Mouse (Mus musculus): ENCODE data around the gene Dnah1. TPM values are rescaled to one million over a fixed set of nuclear protein-coding genes. Genes with fewer than 3 reads are reported as not detected.
A peak's percentile ranks its signal among the peaks of the same experiment; 100 is the strongest.

The Dnah1 gene
- total and polyA plus RNA-seq, 3 experiments = 0.04 to 0.11 TPM; not detected in 1

DNA sequence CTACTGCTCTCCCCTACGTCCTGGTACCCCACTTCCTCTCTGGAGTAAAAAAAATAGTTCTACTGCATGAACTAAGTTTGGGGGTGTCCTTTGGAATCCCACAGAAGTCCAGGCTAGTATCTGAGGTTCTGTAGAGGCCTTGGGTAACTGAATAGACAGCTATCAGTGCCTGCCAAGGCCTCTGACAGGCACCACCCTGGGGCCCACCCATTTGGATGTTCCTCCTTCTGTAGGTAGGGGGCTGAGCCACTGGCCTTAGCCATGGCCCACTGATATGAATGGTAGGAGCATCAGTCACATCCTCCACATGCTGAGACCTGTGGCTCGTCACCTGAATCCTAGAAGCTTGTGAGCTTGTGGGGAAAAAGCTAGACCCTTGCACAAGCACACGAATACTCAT is 5.9 kb downstream of the Dnah1 start:
- no peaks in the 10 kb centered on the region for H3K9me3 ChIP-seq (replicated peaks; ENCODE audit: insufficient read depth, low read length)
- peak in 1 of 2 experiments; percentile 19; a peak in 1 of 4 replicates for TF ChIP-seq EP300 (IDR thresholded peaks at IDR 0.05; ENCODE audit: low read depth in 1 of 2, low read length in 2 of 2)
- TF ChIP-seq TBP (IDR thresholded peaks at IDR 0.05; ENCODE audit: low read depth, low read length) = no peak
- H3K36me3 ChIP-seq (ENCODE audit: control insufficient read depth in 1 of 2, insufficient read depth in 2 of 2, low read length in 2 of 2) = peaks cover 0 to 3% of the 10 kb centered on the region in 2 experiments; a peak in 1 of 4 replicates
- no peak overlapping the region for H3K4me3 ChIP-seq (ENCODE audit: control insufficient read depth in 1 of 2, insufficient read depth in 1 of 2, low read depth in 2 of 2, low read length in 2 of 2)
- DNase-seq (ENCODE audit: low read depth, low spot score) = peak; percentile 38
- no peaks in the 10 kb centered on the region for H3K27me3 ChIP-seq (ENCODE audit: control insufficient read depth in 1 of 2, insufficient read depth in 2 of 2, low read length in 2 of 2)
- no peak overlapping the region for H3K27ac ChIP-seq (ENCODE audit: control insufficient read depth, low read depth, low read length)
- H3K9ac ChIP-seq (ENCODE audit: control insufficient read depth, low read depth, low read length, poor library complexity, severe bottlenecking) = no peak overlapping the region
- no peaks in the 10 kb centered on the region for H3K79me2 ChIP-seq (ENCODE audit: control insufficient read depth, insufficient read depth, low read length, poor library complexity)
- H3K4me1 ChIP-seq (ENCODE audit: control insufficient read depth in 1 of 2, insufficient read depth in 2 of 2, low read length in 2 of 2) = peaks cover 0 to 10% of the 10 kb centered on the region in 2 experiments; a peak in 1 of 4 replicates

DNA sequence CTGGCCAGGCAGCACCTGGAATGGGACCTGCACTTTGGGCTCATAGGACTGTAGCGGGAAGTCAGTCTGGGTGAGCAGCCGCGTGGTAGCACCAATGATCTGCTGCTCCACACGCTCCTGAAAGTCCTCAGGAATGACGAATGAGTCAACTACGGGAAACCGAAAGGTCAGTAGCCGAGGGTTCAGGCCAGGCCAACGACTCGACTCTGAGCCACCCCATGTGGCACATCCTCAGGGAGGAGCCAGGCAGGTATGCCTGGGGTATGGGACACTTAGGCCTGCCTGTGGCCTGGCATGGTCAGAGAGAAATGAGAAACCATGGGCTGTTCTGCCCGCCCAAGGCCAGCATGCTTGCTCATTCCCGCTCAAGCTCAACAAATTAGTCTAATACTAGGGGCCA is 7.1 kb downstream of the Dnah1 start:
- no peak overlapping the region for H3K27ac ChIP-seq (ENCODE audit: control insufficient read depth, low read depth, low read length)
- no peak for DNase-seq (ENCODE audit: low read depth, low spot score)
- TF ChIP-seq KAT2A (conservative IDR thresholded peaks at IDR 0.05; ENCODE audit: low read depth, low read length) (no peak), NELFE (IDR thresholded peaks at IDR 0.05; ENCODE audit: low read depth, low read length) (no peak), HCFC1 (IDR thresholded peaks at IDR 0.05; ENCODE audit: low read depth, low read length) (no peak), TCF12 (IDR thresholded peaks at IDR 0.05; ENCODE audit: low read depth, low read length) (no peak), TAL1 (IDR thresholded peaks at IDR 0.05; ENCODE audit: low read length) (no peak), GABPA (IDR thresholded peaks at IDR 0.05; ENCODE audit: low read depth, low read length) (no peak), MYB (IDR thresholded peaks at IDR 0.05; ENCODE audit: low read depth, low read length) (no peak), ZMIZ1 (IDR thresholded peaks at IDR 0.05; ENCODE audit: low read depth, low read length) (no peak), SMC3 (IDR thresholded peaks at IDR 0.05; ENCODE audit: low read depth, low read length) (no peak), CHD2 (IDR thresholded peaks at IDR 0.05; ENCODE audit: low read length) (no peak), MAFK (IDR thresholded peaks at IDR 0.05; ENCODE audit: borderline replicate concordance, low read depth, low read length) (no peak)
- no peak overlapping the region for H3K9ac ChIP-seq (ENCODE audit: control insufficient read depth, low read depth, low read length, poor library complexity, severe bottlenecking)
- no peaks in the 10 kb centered on the region for H3K27me3 ChIP-seq (ENCODE audit: control insufficient read depth in 1 of 2, insufficient read depth in 2 of 2, low read length in 2 of 2)
- no peak overlapping the region for H3K4me3 ChIP-seq (ENCODE audit: control insufficient read depth in 1 of 2, insufficient read depth in 1 of 2, low read depth in 2 of 2, low read length in 2 of 2)
- 0 out of 4 replicates have a peak, but pooled peaks cover 0 to 10% of the 10 kb centered on the region in 2 experiments for H3K4me1 ChIP-seq (ENCODE audit: control insufficient read depth in 1 of 2, insufficient read depth in 2 of 2, low read length in 2 of 2)
- peaks cover 0 to 3% of the 10 kb centered on the region in 2 experiments; a peak in 1 of 4 replicates for H3K36me3 ChIP-seq (ENCODE audit: control insufficient read depth in 1 of 2, insufficient read depth in 2 of 2, low read length in 2 of 2)
- no peaks in the 10 kb centered on the region for H3K79me2 ChIP-seq (ENCODE audit: control insufficient read depth, insufficient read depth, low read length, poor library complexity)
- no peaks in the 10 kb centered on the region for H3K9me3 ChIP-seq (replicated peaks; ENCODE audit: insufficient read depth, low read length)

DNA sequence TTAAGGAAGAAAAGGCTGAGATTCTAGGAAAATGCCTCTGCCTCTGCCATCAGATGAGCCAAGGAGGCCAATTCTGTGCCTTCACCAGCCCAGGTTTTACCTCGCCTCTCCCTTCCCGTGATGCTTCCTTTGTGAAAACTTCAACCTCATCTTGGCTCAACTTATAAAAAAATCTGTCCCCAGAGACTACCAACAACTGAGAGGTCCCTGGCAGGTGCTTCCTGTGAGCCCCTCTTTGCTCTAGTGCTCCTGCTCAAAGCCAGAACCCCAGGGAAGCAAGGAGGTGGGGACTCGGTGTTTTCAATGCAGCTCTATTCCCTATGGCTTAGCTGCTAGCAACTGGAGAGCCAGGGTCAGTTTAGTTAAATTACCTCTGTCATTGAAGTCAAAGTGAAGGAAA is 10.5 kb downstream of the Dnah1 start:
- Histone ChIP-seq H3K9me3 (replicated peaks; ENCODE audit: insufficient read depth, low read length) (no peaks in the 10 kb centered on the region), H3K79me2 (ENCODE audit: control insufficient read depth, insufficient read depth, low read length, poor library complexity) (no peaks in the 10 kb centered on the region), H3K4me1 (ENCODE audit: control insufficient read depth in 1 of 2, insufficient read depth in 2 of 2, low read length in 2 of 2) (0 out of 4 replicates have a peak, but pooled peaks cover 0 to 10% of the 10 kb centered on the region in 2 experiments), H3K4me3 (ENCODE audit: control insufficient read depth in 1 of 2, insufficient read depth in 1 of 2, low read depth in 2 of 2, low read length in 2 of 2) (no peak overlapping the region), H3K27ac (ENCODE audit: control insufficient read depth, low read depth, low read length) (no peak overlapping the region), H3K9ac (ENCODE audit: control insufficient read depth, low read depth, low read length, poor library complexity, severe bottlenecking) (no peak overlapping the region), H3K36me3 (ENCODE audit: control insufficient read depth in 1 of 2, insufficient read depth in 2 of 2, low read length in 2 of 2) (peaks cover 0 to 3% of the 10 kb centered on the region in 2 experiments; a peak in 1 of 4 replicates), H3K27me3 (ENCODE audit: control insufficient read depth in 1 of 2, insufficient read depth in 2 of 2, low read length in 2 of 2) (no peaks in the 10 kb centered on the region)
- TF ChIP-seq POLR2AphosphoS5 (IDR thresholded peaks at IDR 0.05; ENCODE audit: borderline replicate concordance, low read depth, low read length) = no peak
- no peak for TF ChIP-seq ZKSCAN1 (IDR thresholded peaks at IDR 0.05; ENCODE audit: low read depth, low read length)
- no peak for TF ChIP-seq MEF2A (IDR thresholded peaks at IDR 0.05; ENCODE audit: extremely low read depth, insufficient replicate concordance, low read depth, low read length, poor library complexity, severe bottlenecking)
- no peak for TF ChIP-seq POLR2AphosphoS2 (IDR thresholded peaks at IDR 0.05; ENCODE audit: low read length)
- TF ChIP-seq MYB (IDR thresholded peaks at IDR 0.05; ENCODE audit: low read depth, low read length) = no peak
- no peak for TF ChIP-seq ZNF384 (IDR thresholded peaks at IDR 0.05; ENCODE audit: low read depth, low read length)
- TF ChIP-seq USF1 (IDR thresholded peaks at IDR 0.05; ENCODE audit: low read depth, low read length) = no peak
- TF ChIP-seq NELFE (IDR thresholded peaks at IDR 0.05; ENCODE audit: low read depth, low read length) = no peak
- no peak for TF ChIP-seq EP300 (IDR thresholded peaks at IDR 0.05; ENCODE audit: low read depth in 1 of 2, low read length in 2 of 2)
- no peak for TF ChIP-seq ZMIZ1 (IDR thresholded peaks at IDR 0.05; ENCODE audit: low read depth, low read length)
- no peak for DNase-seq (ENCODE audit: low read depth, low spot score)
